Mouse (Mus musculus): ENCODE measurements around the gene Zranb2.

- TF ChIP-seq CTCF (IDR thresholded peaks at IDR 0.05; ENCODE audit: low read depth) (no peak), EP300 (IDR thresholded peaks at IDR 0.05; ENCODE audit: low read depth) (peak; percentile 59)
These were observed 46.3 kb downstream of the Zranb2 start for GRCm38 (mm10) chr3:157580299-157580698.
